Mouse (Mus musculus): ENCODE results near the gene Akt1s1.

- no peak for TF ChIP-seq CTCF (IDR thresholded peaks at IDR 0.05; ENCODE audit: low read depth)
- TF ChIP-seq EP300 (IDR thresholded peaks at IDR 0.05; ENCODE audit: low read depth): peak; percentile 32; the same call in 1 of the 2 replicates
These were observed at the start of gene Akt1s1, which contains the start of gene Tbc1d17 for GRCm38 (mm10) chr7:44848561-44849415.

All from liver, embryonic 14.5 days (tissue).